Mouse (Mus musculus) effector memory CD4-positive, alpha-beta T cell, adult 5 months (primary cell): Measurements from ENCODE around the gene Josd1. TPM values are rescaled to one million over a fixed set of nuclear protein-coding genes. Genes with fewer than 3 reads are reported as not detected.

Experiments used
- polyA plus RNA-seq: library from polyadenylated mRNA; unstranded; fragments of 100-300 nt; shearing (Covaris generic); gene quantifications from one replicate; pipeline ENCODE4 v1.2.1, GENCODE M21; 2017

Gene Josd1
- 64.5 TPM for polyA plus RNA-seq

DNA sequence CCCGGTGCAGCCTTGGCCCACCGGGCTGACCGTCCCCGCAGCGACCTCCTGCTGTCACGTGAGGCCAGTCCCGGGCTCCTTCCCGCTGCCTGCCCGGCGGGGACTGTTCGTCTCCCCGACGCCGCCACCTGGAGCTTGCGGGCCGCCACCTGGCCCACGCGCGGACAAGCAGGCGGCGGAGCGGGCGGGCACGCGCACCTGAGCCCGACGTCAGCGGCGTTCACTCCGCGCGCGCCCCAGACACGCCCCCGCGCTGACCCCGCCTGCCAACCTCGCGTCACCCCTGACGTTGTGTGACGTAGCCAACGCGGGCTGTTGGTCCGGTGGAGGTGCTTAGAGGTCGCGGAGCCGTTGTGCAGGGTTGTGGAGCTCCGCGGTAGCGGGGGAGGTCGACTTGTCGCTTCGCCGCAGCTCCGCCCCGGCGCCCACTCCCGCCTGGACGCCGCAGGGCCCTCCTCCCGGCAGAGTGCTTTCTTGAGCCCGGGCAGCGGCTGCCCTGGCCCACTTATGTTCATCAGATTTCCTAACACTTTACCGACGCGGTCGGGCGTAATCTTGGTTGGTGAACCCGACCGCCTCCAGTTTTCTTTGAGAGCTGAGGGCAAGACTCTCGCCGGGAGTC is at the start of gene Josd1:
TSS of gene Josd1 (minus strand) at position 274 of the 622 bp plus-strand sequence.

DNA sequence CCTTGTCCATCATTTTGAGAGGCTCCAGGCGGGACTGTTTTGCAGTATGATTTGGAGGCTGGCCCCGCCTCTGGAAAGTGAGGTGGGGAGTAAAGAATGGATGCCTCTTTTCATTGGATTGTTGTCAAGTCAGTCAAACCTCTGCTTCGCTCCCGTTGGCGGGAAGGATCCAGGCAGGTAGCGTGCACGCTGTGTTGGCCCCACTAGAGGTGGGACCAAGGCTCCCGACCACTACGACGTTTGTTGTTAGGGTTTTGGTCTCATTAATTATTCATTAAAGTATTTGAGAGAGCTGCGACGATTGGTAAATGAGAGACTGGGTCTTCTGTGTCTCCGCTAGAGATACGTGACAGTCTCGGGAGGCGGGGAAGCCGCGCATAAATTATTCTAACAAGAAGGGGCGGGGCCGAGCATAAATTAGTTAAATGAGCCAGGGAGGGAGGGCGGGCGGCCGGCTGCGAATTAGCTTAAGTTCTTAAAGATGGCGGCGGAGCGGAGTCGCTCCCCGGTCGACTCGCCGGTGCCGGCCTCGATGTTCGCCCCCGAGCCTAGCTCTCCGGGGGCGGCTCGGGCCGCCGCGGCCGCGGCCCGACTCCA is 2.8 kb upstream of the Josd1 start, which contains the start of gene Gtpbp1:
TSS of gene Gtpbp1 (plus strand) at position 420 of the 597 bp plus-strand sequence.

DNA sequence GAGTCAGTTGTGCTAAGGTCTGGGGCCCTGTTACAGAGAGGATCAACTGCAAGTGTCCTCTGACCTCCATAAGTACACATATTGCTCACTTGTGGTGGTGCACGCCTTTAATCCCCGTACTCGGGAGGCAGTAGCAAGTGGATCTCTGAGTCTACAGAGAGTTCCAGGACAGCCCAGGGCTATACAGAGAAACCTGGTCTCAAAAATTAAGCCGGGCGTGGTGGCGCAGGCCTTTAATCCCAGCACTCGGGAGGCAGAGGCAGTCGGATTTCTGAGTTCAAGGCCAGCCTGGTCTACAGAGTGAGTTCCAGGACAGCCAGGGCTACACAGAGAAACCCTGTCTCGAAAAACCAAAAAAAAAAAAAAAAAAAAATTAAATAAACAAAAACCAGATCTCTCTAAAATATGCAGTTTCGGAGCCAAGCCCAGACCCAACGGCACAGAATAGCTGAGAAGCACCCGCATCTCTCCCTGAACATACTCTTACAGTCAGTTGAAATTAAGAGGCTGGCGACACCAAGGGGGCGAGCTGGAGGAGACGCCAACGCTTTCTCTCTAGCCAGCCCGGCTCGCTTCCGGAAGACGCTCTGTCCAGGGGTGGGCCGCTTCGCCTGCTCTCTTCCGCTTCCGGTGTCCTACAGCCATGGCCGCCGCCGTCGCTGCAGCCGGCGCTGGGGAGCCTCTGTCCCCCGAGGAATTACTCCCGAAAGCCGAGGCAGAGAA is 17.3 kb downstream of the Josd1 start, which contains the start of gene Tomm22:
TSS of gene Tomm22 (plus strand) at position 613 of the 723 bp plus-strand sequence.

DNA sequence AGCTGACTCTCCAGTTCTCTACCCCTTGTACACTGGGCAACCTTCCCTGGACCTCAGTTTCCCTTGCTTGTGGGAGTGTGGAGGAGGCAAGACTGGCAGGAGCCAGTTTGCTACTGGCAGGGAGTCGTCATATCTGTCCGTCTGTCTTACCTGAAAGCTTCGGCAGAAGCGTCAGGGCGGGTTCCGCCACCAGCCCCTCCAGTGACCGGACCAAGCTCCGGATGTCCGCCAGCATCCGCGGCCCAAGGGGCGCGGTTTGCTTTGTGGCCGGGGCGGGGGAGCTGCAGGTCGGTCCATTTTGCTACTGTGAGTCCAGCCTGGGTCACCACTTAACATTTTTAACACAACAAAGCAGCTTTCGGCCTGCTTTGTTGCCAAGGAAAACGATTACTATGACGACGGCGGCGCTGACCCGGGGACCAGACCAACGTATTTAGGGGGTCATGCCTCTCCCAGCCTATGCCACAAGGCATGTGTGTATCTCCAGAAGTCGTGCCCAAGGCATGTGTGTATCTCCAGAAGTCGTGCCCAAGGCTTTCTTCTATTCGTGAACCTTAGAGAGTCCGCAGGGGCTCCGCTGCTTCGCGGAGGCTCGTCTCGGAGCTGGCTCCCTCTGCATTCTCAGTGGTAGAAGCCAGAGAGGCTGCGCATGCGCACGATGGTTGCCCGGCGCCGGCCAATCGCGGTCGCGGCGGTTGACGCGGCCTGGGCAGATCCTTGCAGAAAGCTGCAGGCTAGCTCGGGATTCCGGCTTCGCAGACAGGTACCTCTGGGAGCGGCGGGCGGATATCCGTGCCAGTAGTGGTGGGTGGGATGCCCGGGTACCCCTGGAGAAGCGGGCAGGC is 29.0 kb downstream of the Josd1 start, which contains the start of the genes Fam227a and Cby1:
TSS of gene Fam227a (minus strand) at position 426 of the 845 bp plus-strand sequence.
TSS of gene Cby1 (plus strand) at position 669 of the 845 bp plus-strand sequence.

Other genes with a start within 250 kb of the Josd1 start
- 92.8 TPM for gene Csnk1e, start 232.4 kb downstream of the Josd1 start, polyA plus RNA-seq
- not detected for gene Kcnj4, start 182.7 kb downstream of the Josd1 start, polyA plus RNA-seq
- gene Kdelr3, start 171.5 kb downstream of the Josd1 start, polyA plus RNA-seq: not detected
- 28.9 TPM for gene Ddx17, start 141.2 kb downstream of the Josd1 start, polyA plus RNA-seq
- gene Dmc1, start 82.8 kb downstream of the Josd1 start, polyA plus RNA-seq: not detected
- gene Fam227a, start 29.0 kb downstream of the Josd1 start, polyA plus RNA-seq: 0.24 TPM
- gene Cby1, start 28.7 kb downstream of the Josd1 start, polyA plus RNA-seq: 3.7 TPM
- 160 TPM for gene Tomm22, start 17.1 kb downstream of the Josd1 start, polyA plus RNA-seq
- 125 TPM for gene Gtpbp1, start 2.9 kb upstream of the Josd1 start, polyA plus RNA-seq
- gene Sun2, start 54.6 kb upstream of the Josd1 start, polyA plus RNA-seq: 81.5 TPM
- 5.9 TPM for gene Dnal4, start 89.9 kb upstream of the Josd1 start, polyA plus RNA-seq
- 0.45 TPM for gene Nptxr, start 116.8 kb upstream of the Josd1 start, polyA plus RNA-seq
- gene Npcd, start 146.3 kb upstream of the Josd1 start, polyA plus RNA-seq: not detected
- 17.2 TPM for gene Cbx6, start 146.8 kb upstream of the Josd1 start, polyA plus RNA-seq
- 225 TPM for gene Apobec3, start 203.7 kb upstream of the Josd1 start, polyA plus RNA-seq